Comparison of ENCODE assay signal across 8 mouse cellular contexts in the genomic region with DNA sequence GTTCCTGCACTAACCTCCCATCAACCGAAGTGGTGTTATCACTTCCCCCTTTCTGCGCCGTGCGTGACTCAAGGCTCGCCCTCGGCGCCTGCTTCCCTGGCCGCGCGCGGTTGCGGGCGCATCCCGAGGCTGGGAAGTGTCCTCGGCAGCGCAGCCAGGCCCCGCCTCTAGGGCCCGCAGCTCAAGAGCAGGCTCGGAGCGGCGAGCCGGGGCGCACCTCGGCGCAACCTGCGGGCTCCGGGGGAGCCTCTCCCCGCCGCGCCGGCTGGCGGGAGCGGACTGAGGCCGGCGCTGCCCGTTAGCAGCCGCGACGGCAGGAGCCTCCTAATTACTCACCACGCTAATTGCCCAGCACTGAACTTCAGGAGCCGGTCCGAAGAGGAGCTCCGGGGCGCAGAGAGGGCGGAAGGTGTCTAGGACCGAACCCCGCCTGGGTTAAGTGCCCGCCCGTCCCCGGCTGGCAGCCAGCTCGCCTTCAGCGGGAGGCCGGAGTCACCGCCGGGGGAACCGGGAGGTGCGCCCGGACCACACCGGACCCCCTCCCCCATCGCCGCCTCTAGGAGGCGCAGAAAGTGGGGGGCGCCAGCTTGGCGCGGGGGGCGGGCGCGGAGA. TPM values are rescaled to one million over a fixed set of nuclear protein-coding genes. Genes with fewer than 3 reads are reported as not detected.
A peak's percentile ranks its signal among the peaks of the same experiment; 100 is the strongest.
DNase-seq lines count a peak whose midpoint lies in the region; ATAC-seq lines count a peak whose summit lies in the region.

Gene Plekha6, plus strand, starts transcription at position 391 of the 612 bp plus-strand sequence.

- no peaks in the 10 kb centered on the region for H3K36me3 ChIP-seq in intestine, embryonic 15.5 days

- peaks cover 8% of the 10 kb centered on the region; the same call in 1 of the 2 replicates for H3K27me3 ChIP-seq in intestine, embryonic 15.5 days (replicated peaks)

- H3K4me3 ChIP-seq in intestine, embryonic 15.5 days (replicated peaks): peak within 1 kb of the TSS; percentile 67

- peak; percentile 63 for ATAC-seq in intestine, embryonic 15.5 days

- peak within 1 kb of the TSS; percentile 76 for H3K9ac ChIP-seq in intestine, embryonic 15.5 days

- under 1% methylated on average over 68 of the region's 68 CpGs for WGBS in intestine, embryonic 15.5 days

- no peaks in the 10 kb centered on the region for H3K9me3 ChIP-seq in intestine, embryonic 15.5 days

- H3K27ac ChIP-seq in intestine, embryonic 15.5 days: peak within 1 kb of the TSS; percentile 91

- H3K4me2 ChIP-seq in intestine, embryonic 15.5 days (replicated peaks): peak within 1 kb of the TSS; percentile 96

- DNase-seq in layer of hippocampus, adult 8-10 months (ENCODE audit: low spot score in 2 of 2): no peak
- DNase-seq in layer of hippocampus, adult 11-12 months (ENCODE audit: low spot score): no peak
- DNase-seq in adrenal gland, postnatal 36 days: peak; percentile 47 to 76
- DNase-seq in gastrocnemius, postnatal 25 days: no peak
- DNase-seq in liver: peak; percentile 18
- peak; percentile 21 to 30 for DNase-seq in natural killer cell, adult 2 months (ENCODE audit: low spot score in 2 of 2)
- no peak for DNase-seq in right cerebral cortex, postnatal 10 days (ENCODE audit: low spot score in 2 of 2)

- peaks cover 30% of the 10 kb centered on the region for H3K4me1 ChIP-seq in intestine, embryonic 15.5 days (replicated peaks)

RNA-seq across cellular contexts. Expression of gene Plekha6, which starts in this region (rescaled TPM):
- 10 to 100 TPM; 61.6 to 69.8 (median 62.7) TPM for total RNA-seq in layer of hippocampus, adult 8-10 months (2022)
- total RNA-seq in adrenal gland, postnatal 36 days (2021): 10 to 100 TPM; 14.3 to 18.8 TPM
- total RNA-seq in gastrocnemius, postnatal 25 days (2021): 10 to 100 TPM; 12.7 to 14.4 TPM
- 13.7 and 15.3 TPM in 2 replicates for polyA plus RNA-seq in intestine, embryonic 15.5 days (2015; fragmentation: Nextera tagmentation; extraction: Ambion mirVana)

Comparison
In these comparisons a context has a peak if more than half of its experiments do, and no peak if none do; other contexts are left out.
1. DNase-seq: peak in adrenal gland, postnatal 36 days (2 of 2), liver (single experiment) and natural killer cell, adult 2 months (2 of 2); none in layer of hippocampus, adult 8-10 months (0 of 2), layer of hippocampus, adult 11-12 months (single experiment), gastrocnemius, postnatal 25 days (single experiment) and right cerebral cortex, postnatal 10 days (0 of 2).